Mouse (Mus musculus) megakaryocyte-erythroid progenitor cell, adult 5-6 weeks (primary cell): ENCODE data around the gene Hba-a1. TPM values are rescaled to one million over a fixed set of nuclear protein-coding genes. Genes with fewer than 3 reads are reported as not detected.
A peak's percentile ranks its signal among the peaks of the same experiment; 100 is the strongest.

Experiments used
- ATAC-seq: replicated peaks from 2 replicates; pipeline ENCODE4 v1.8.0; 2016; ENCODE audit warnings: mild to moderate bottlenecking, inconsistent platforms; ENCODE audit not compliant: severe bottlenecking, poor library complexity, low FRiP score, low TSS enrichment
- total RNA-seq, 2 experiments: library from RNA; stranded (forward) in 1 of 2; stranded (reverse) in 1 of 2; fragments of 200-1000, 215-1000 nt in 1 of 2; fragments of >200 nt in 1 of 2; fragmentation: Nextera tagmentation in 1 of 2; gene quantifications; 2 replicates each; pipeline ENCODE4 v1.2.3; 2014 to 2017

The Hba-a1 gene
- total RNA-seq (2014; fragmentation: Nextera tagmentation) (247 and 283 TPM in 2 replicates), total RNA-seq (2017) (19.7 and 99.3 TPM in 2 replicates)

DNA sequence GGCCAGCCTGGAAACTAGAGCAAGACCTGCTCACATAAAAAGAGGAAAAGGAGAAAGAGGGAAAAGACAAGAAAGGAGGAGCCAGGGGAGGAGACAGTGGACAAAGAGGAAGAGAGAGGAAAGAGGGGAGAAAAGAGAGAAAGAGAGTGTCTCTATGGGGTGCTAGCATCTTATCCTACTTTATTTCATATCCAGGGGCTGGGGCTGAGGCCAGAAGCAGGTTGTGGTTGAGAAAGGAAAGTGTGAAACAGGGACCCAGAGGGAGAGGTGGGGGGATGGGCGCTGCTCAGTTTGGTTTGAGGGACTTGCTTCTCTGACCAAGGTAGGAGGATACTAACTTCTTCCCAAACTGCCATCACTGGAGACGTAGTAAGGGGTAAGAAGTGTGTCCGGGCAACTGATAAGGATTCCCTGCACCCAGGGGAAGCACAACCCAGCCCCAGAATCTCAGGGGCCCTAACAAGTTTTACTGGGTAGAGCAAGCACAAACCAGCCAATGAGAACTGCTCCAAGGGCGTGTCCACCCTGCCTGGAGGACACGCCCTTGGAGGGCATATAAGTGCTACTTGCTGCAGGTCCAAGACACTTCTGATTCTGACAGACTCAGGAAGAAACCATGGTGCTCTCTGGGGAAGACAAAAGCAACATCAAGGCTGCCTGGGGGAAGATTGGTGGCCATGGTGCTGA is at the start of gene Hba-a1:
Hba-a1 (plus strand) TSS at position 421 of the 687 bp plus-strand sequence.
- peak; percentile 92 for ATAC-seq

DNA sequence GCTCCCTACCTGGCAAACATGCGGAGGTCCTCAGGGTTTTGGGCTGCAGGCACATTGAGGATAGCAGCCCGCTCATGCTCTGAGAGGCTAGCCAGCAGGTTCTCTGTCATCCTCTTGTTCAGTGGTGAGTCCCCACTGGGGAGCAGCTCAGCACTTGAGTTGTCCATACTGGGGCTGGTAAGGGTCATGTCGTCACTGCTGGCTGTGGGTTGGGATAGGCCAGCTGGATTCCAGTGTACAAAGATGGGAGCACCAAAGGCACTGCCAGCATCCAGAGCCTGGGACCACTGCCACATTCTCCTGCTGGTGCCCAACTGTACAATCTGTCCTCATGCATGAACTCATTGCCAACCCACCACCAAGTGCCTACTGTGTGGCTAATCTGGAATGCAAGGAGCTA is 49.4 kb upstream of the Hba-a1 start:
- ATAC-seq, result no peak

DNA sequence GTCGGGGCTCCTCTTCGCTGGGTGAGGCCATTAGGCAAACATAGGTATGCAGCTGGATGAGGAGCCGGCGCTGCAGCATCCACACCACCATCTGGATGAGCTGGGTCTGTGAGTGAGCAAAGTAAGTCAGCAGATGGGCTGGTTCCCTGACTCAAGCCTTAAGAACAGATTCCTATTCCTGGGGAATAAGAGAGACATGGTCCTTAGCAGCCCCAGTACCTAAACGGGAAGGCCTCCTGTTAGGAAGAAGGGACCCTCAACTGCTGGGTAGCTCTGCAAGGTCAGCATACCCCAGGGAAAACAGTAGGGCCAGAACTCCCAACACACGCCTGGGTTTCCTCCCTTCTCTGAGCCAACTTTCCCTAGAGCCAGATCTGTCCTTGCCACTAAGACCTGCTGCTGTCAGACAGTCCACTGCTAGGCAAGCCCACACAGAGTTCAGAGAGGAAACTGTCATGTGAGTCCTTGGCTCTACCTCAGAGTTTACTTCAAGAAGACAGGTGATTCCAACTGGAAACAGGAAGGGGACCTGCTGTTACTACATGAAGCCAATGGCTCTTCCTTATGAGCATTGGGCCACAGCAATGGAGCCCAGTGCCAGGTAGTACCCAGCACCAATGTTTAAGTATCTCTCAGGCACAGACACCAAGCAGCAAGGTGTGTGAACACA is 48.4 kb upstream of the Hba-a1 start:
- no peak for ATAC-seq

DNA sequence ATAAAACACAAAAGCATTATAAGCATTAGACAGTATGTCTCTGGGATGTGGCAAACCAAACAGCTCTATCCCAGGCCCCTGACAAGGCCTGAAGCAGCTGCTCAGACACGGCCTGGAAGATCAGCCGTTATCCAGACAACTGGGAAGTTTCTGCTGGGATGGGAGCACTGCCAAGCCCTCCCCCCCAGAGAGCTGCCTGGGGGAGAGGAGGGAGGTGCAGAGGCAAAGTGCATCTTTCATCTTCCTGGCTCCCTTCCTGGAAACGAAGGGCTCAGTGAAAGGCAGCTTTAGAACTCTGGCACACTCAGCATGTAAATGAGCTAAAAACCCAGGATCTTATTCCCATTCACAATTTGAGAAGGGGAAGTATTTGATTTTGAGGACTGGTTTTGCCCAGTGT is 47.7 kb upstream of the Hba-a1 start:
- no peak for ATAC-seq

DNA sequence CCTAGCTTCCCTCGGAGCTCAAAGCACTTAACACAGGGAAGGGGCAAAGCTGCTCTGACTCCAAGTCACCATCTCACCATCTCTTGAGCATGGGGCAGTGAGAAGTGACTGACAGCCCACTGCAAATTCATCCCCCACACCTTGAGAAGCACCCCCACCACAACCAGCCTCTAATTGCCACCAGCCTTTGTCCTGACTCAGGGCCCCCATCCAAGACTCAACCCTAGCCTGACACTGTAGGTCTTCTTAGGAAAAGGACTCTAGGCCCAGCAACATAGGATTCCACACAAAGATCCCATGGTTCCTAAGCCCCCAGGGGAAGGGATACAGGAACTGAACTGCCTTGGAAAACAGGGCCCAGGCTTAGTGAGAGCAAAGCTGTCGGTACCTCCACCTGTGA is 47.2 kb upstream of the Hba-a1 start:
- no peak for ATAC-seq

DNA sequence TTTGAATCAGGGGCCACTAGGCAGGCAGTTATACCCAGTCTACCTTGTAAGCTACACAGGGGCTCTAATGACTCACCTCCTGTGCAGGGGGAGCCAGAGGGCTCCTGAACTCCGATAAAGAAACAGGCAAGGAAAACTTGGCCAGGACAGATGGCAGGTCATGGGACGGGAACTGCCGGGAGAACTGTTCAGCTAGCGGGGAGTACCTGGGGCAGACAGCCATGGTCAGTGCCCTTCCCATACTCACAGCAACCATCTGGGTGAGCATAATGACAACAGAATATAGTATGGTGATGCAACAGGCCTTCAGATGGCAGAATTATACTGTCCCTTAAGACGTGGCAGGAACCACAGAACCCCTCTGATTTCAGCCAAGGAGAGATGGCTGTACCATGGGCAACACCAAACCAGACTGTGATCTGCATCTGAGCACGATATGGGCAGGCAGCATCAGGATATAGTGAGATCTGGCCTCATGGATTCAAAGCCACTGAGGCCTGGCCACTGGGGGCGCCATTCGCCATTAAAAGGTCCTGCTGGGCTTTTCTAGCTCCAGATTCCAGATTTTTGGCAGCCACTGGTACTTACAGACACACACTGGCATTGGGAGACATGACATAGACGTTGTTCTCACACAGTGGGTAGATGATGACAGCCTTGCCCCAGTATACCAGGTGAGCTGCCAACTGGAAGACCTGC is 46.5 kb upstream of the Hba-a1 start:
- peak; percentile 48 for ATAC-seq

DNA sequence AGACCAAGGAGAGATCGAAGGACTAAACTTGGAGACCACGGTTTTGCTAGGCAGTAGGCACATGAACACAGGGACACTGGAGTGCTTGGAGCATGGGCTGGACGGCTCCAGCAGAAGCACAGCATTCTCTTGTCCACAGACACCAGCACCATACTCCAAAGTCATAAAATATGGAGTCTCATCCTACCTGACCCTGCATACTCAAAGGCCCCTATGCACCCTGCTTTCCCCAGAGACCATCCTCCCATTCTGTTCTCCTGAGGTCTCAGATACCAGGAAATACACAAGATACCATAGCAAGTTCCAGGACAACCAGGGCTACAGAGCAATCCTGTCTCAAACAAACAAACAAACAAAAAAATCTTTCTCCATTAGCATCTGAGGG is 45.9 kb upstream of the Hba-a1 start:
- no peak for ATAC-seq

DNA sequence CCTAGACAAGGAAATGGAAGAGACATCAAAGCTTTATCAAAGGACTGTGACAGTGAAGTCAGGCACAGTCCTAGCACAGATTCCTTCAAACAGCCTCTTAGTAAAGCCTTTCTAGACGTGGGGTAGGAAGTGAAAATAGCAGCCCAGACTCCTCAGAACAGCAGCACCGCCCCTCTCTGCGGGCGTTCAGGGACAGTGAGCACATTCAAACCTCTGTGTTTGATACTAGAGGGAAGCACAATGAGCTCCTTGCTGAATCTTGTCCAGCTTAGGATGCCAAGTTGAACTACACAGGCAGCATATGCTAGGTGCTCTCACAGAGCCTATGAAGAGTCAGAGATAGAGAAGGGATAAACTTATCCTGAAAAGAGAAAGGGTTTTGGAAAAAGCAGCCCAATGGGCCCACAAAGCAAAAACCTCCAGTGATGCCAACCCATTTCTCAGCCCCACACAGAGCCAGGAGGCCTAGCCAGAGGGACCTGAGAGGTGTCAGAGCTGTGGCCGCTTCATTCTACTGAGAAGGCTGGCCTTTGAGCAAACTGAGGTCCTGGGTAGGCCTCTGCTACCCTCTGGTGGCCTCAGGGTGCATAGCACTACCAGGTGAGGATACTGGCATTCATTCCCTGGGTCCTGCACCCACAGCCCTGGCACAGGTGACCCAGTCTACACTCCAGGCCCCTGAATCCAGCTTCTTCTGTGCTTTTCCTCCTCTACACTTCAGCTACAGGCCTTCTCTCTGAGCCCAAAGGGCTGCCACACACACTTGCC is 45.0 kb upstream of the Hba-a1 start:
- ATAC-seq, result peak; percentile 82

DNA sequence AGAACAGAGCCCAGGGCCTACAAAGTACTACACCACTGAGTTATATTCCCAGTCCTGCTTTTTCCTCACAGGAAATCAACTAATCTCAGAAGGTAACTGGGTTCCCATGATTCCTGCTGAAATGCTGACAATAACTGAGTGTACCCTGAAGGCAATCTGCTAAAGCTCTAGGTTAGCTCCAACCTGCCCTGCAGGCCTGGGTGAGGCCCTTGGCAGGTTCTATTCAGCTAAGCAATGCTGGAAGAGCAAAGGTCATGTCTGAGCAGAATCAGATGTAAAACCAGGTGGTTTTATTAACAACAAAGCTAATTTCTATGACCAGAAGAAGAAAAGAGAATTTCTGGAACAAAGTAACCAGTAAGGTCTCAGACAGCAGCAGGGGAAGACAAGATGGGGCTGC is 41.9 kb upstream of the Hba-a1 start:
- ATAC-seq, result no peak

DNA sequence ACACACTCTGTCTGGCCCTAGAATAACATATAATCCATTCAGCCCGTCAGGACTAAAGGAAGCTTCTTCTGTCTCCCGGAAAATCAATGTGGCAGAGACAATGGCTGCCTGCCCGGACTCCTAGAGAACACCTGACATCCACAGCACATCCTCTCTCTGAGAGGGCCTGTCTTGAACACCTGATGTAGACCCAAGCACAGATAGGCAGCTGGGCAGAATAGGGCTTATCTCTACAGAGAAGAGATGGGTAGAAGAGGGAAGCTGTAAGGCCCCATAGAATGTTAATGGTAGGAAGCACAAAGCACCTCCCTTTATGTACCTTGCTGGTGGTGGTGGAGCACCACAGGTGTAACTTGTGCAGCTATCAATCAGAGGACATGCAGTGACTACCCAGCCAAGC is 41.1 kb upstream of the Hba-a1 start:
- ATAC-seq, result no peak

DNA sequence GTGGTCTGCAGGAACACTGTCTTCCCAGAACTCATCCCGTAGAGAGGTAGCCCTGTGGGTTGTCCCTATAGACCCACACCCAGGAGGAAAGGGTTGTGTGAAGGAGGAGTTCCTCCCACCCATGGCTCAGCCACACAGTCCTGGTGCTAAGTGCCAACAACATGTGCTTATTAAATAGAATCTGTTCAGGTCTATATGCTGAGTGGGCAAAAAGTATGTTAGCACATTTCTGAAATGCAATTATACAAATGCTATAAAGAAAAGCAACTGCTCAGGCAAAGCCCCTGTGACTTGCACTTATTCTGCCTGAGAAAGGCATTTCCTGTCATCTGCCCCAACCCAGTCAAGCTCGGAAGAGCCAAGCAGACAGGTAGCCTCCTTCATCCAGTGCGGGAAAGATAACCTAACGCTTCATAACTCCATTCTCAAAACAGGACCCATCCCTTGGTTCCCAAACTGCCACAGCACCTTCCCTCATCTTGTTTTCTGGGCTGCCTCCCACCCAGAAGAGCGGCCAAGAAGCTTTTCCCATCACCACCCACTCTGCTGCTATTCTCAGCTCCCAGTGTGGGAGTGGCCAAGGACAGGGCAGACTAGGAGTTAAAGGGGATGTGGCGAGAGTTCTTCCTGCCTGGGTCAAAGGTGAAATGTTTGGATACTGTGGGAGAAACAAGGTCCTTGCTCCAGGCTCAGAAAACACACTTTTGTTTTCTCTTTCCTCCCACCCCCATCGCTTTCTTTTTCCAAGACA is 39.9 kb upstream of the Hba-a1 start:
- no peak for ATAC-seq

DNA sequence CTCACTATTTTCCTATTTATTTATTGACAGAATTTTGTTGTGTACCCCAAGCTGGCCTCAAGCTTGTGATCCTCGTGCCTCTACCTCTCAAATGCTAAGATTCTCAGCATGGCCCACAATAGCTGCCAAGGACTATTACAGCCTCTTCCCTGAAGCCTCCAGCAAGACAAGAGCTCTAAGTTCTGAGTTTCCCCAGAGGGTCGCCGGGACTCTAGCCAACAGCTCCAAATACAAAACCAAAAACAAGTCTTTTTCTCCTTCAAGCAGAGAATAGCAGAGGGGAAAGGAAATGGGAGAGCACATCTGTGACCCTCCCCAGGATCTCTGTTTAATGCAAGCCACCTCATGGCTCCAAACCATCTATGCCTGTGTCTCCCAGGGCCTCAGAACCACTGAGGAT is 39.2 kb upstream of the Hba-a1 start:
- ATAC-seq, result no peak

DNA sequence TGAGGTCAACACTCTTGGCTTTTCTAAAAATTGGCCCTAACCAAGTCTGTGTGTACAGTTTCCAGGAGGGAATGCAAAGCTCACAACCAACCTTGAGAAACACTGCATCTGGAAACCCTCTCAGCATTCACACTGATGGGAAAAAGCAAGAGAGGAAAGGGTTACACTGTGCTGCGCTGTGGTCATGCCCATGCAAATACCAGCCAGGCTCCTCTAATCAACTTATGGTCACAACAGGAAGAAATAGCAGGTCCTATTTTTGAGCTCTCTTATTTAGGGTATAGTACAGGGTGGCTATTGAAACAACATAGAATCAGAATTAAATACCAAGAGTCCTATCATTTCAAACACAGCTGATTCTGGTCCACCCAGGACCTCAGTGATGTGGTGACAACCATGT is 38.7 kb upstream of the Hba-a1 start:
- no peak for ATAC-seq

DNA sequence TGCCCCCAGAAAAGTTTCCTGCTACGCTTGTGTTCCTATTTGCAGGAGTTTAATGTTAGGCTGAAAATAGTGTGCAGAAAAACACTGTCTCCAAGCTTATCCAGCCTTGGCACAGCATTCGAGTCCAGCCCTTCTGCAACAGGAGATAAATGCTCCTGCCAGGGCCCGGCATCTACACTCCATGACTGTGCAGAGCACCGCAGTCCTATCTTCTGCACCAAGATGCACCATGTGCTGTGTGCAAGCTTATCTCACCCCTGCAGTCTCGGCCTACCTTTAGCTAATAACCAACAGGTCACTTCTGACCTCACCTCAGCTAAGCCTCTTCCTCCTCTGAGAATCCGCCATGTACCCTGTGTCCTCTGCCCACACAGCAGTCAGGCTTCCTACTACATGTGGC is 37.7 kb upstream of the Hba-a1 start:
- peak; percentile 92 for ATAC-seq

DNA sequence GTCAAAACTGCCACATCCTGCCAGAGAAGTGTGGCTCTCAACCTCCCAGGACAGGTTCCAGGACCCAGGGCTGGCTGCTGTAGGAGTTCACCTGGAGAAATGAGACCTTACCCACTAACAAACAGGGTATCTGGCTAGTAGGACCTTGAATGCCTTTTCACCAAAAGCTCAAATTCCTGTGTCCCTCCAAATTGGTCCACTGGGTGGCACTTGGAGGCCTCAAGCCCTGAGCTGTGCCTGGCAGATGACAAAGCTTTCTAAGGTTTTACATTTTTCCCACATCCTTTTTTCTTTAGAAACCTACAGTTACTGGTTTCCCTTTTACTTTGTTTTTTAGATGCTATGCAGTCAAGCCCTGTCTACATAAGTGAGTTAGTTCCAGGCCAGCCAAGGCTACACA is 36.2 kb upstream of the Hba-a1 start:
- 0 out of 2 replicates have a peak, but pooled peaks have one; percentile 37 for ATAC-seq

DNA sequence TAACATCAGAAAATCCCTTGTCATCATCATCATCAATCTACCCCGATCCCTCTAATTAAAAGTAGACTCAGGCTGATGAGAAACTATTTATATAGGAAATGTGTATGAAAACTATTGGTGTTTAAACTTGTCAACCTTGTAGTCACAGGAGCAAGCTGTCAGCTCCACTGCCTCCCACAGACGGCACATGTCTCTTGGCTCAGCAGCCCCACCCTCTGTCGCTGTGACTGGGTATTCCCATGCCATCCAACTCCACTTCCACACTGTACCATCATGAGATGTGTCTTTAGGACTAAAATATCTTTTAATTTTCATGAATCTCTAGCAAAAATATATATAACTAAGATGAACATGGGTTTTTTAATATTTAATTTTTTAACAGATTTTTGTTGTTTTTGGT is 35.0 kb upstream of the Hba-a1 start:
- no peak for ATAC-seq

DNA sequence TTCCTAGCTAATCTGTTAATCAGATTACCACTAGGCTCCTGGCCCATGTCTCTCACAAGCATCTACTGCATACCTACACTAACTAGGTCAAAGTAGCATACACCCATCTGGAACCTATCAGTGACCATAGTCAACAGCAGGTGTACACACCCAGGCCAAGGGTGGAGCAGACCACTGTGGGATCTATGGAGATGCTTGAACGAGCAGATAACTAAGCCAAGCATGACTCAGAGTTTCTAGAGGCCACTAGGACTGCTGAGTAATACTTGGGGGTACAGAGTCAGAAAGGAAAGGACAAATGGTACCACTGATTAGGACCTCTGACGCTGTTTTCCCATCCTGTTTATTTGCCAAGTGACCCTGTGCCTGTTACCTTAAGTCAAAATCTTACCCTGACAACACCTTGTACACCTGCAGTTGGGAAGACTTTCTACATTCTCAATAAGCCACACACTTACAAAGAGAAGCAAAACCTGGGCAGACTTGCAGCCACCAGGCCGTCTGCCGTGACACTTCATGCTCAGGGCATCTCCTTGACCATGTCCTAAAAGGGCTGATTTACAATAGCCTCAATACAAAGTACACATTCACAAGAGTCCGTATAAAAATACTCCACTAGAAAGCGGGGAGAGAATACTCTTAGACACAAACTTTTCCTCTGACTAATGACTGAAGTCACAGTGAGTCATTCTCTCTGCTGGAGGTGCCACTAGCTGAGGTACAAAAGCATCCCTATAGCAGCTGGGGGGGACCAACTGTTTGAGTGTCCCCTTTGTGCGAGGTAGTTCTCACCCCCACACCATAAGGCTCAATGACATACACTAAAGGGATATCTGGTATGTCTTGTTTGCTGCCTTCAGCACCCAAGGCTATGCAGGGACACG is 32.2 kb upstream of the Hba-a1 start:
- ATAC-seq, result peak; percentile 88

DNA sequence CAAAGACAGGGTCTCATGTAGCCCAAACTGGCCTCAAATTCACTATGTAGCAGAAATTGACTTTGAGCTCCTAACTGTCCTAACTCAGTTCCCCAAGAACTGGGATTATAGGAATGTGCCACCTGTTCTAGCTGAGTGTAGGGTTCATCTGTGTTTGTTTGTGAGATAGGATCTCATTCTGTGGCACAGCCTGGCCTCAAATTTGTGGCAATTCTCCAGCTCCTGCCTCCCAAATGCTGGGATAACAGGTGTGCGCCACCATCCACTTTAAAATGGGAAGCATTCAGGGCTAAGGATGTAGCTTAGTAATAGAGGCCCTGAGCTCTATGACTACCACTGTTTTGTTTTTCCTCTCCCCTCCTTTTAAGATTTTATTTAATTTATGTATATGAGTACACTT is 30.2 kb upstream of the Hba-a1 start:
- ATAC-seq, result no peak
